Mouse (Mus musculus) brown adipose tissue, adult 24 weeks (tissue): Measurements from ENCODE around the gene Polr3g. TPM values are rescaled to one million over a fixed set of nuclear protein-coding genes. Genes with fewer than 3 reads are reported as not detected.
"Not testable (repeated sequence)": the region's sequence is repeated elsewhere in the genome, so short reads cannot be mapped to it uniquely, and the experiment has no call there.

Experiments used
- H3K27ac ChIP-seq: fragments of 200-500 bp; replicated peaks from 2 replicates; pipeline ENCODE4 v1.5.1; 2012; ENCODE audit warnings: low read depth, mild to moderate bottlenecking, low read length
- H3K4me1 ChIP-seq: fragments of 200-500 bp; 2 replicates; pipeline ENCODE4 v1.6.1; 2012; ENCODE audit warnings: low read length, mixed read lengths; ENCODE audit not compliant: control insufficient read depth, insufficient read depth, insufficient read length
- H3K4me3 ChIP-seq: fragments of 200-500 bp; 2 replicates; pipeline ENCODE4 v1.5.1; 2012; ENCODE audit warnings: low read depth, mild to moderate bottlenecking, low read length, moderate library complexity; ENCODE audit not compliant: insufficient read depth
- polyA plus RNA-seq: library from polyadenylated mRNA; stranded (reverse); fragments of >200 nt; gene quantifications from 2 replicates; pipeline ENCODE4 v1.2.4, GENCODE M21; 2012; ENCODE audit not compliant: missing spikeins, insufficient read depth, insufficient read length

Gene Polr3g
- polyA plus RNA-seq, 1 experiment: 12.6 TPM

GRCm38 (mm10) chr13:81627861-81628260, 83.0 kb downstream of the Polr3g start:
- H3K4me1 ChIP-seq, H3K4me3 ChIP-seq, H3K27ac ChIP-seq: not testable (repeated sequence)

Other genes with a start within 250 kb of the Polr3g start
- gene Adgrv1, start 77.9 kb downstream of the Polr3g start, polyA plus RNA-seq: not detected in 2 replicates
- gene Lysmd3, start 53.4 kb downstream of the Polr3g start, polyA plus RNA-seq: 13.9 and 14.3 TPM in 2 replicates
- gene Mblac2, start 328 bp upstream of the Polr3g start, polyA plus RNA-seq: 13.8 and 20.7 TPM in 2 replicates
- gene Cetn3, start 72.1 kb upstream of the Polr3g start, polyA plus RNA-seq: 113 and 139 TPM in 2 replicates